Mouse (Mus musculus) ES-Bruce4 (cell line): ENCODE results near the gene Nmt2.

Experiments used
- CTCF ChIP-seq: IDR thresholded peaks from one replicate; pipeline ENCODE4 v1.8.1; 2011; ENCODE audit warnings: low read depth, low read length
- EP300 ChIP-seq: IDR thresholded peaks from 2 replicates; pipeline ENCODE4 v1.6.1; 2011; ENCODE audit warnings: low read depth, low read length; ENCODE audit not compliant: insufficient read depth
- POLR2A ChIP-seq: IDR thresholded peaks from one replicate; pipeline ENCODE4 v1.8.1; 2011; ENCODE audit warnings: low read length; ENCODE audit not compliant: insufficient read depth

- TF ChIP-seq CTCF (no peak), POLR2A (peak; percentile 14), EP300 (no peak)
Observed at GRCm38 (mm10) chr2:3335611-3336301, 51.7 kb downstream of the Nmt2 start, which contains the start of gene Acbd7.
